Mouse (Mus musculus): ENCODE data around the gene Emc6. TPM values are rescaled to one million over a fixed set of nuclear protein-coding genes. Genes with fewer than 3 reads are reported as not detected.

Emc6 gene
- polyA plus RNA-seq, 1 experiment: 33.1 TPM

DNA sequence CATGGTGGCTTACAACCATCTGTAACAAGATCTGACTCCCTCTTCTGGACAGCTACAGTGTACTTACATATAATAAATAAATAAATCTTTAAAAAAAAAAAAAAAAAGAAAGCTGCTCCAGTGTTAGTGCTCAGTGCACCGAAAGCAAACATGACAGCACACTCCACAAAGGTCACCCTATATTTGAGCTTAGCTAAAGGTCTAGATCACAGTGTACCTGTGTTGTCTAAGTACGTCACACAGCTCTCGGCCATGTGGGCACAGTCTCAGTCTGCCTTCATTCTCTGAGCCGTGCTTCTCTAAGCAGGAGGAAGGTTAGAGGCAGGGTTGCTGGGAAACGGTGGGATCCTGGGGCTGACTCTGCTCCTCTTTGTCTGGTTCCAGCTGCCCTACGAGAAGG is 50.3 kb downstream of the Emc6 start:
- Histone ChIP-seq H3K36me3 (ENCODE audit: control insufficient read depth, insufficient read depth, low read length) (no peaks in the 10 kb centered on the region), H3K4me1 (ENCODE audit: control insufficient read depth, insufficient read depth, low read length) (peaks cover 2% of the 10 kb centered on the region; the same call in 1 of the 2 replicates), H3K27me3 (ENCODE audit: control insufficient read depth, insufficient read depth, low read length) (no peaks in the 10 kb centered on the region), H3K27ac (ENCODE audit: control insufficient read depth, insufficient read depth, low read depth, low read length) (no peak overlapping the region), H3K4me3 (ENCODE audit: control insufficient read depth, low read depth, low read length) (no peak overlapping the region)
- TF ChIP-seq CTCF (IDR thresholded peaks at IDR 0.05; ENCODE audit: control insufficient read depth, insufficient read depth, insufficient replicate concordance, low read depth, low read length) (no peak), POLR2A (IDR thresholded peaks at IDR 0.05; ENCODE audit: control insufficient read depth, low read depth, low read length) (no peak)

Other genes starting within 250 kb of the Emc6 start
- 4.8 and 4.9 TPM in 2 replicates for gene Atp2a3, start 215.9 kb downstream of the Emc6 start, polyA plus RNA-seq (2012; rRNA removed)
- gene P2rx1, start 177.9 kb downstream of the Emc6 start, polyA plus RNA-seq (2012; rRNA removed): 0.44 and 6.8 TPM in 2 replicates
- 0.96 and 1.1 TPM in 2 replicates for gene Camkk1, start 158.0 kb downstream of the Emc6 start, polyA plus RNA-seq (2012; rRNA removed)
- 1.6 and 1.8 TPM in 2 replicates for gene Ncbp3, start 129.3 kb downstream of the Emc6 start, polyA plus RNA-seq (2012; rRNA removed)
- 12.3 and 13.7 TPM in 2 replicates for gene Itgae, start 86.5 kb downstream of the Emc6 start, polyA plus RNA-seq (2012; rRNA removed)
- 256 and 297 TPM in 2 replicates for gene Haspin, start 38.7 kb downstream of the Emc6 start, polyA plus RNA-seq (2012; rRNA removed)
- 0.54 and 1.00 TPM in 2 replicates for gene P2rx5, start 16.6 kb downstream of the Emc6 start, polyA plus RNA-seq (2012; rRNA removed)
- gene Tax1bp3, start within 50 bp of the Emc6 start, polyA plus RNA-seq (2012; rRNA removed): 8.7 and 14.5 TPM in 2 replicates
- 17.8 and 18.3 TPM in 2 replicates for gene Ctns, start 22.0 kb upstream of the Emc6 start, polyA plus RNA-seq (2012; rRNA removed)
- gene Shpk, start 22.4 kb upstream of the Emc6 start, polyA plus RNA-seq (2012; rRNA removed): 1.8 and 2.0 TPM in 2 replicates
- gene Trpv1, start 57.3 kb upstream of the Emc6 start, polyA plus RNA-seq (2012; rRNA removed): 0.17 and 1.6 TPM in 2 replicates
- gene Trpv3, start 90.4 kb upstream of the Emc6 start, polyA plus RNA-seq (2012; rRNA removed): 0.04 and 0.05 TPM in 2 replicates
- gene Aspa, start 152.6 kb upstream of the Emc6 start, polyA plus RNA-seq (2012; rRNA removed): 3.1 and 3.6 TPM in 2 replicates
- 0.40 and 0.59 TPM in 2 replicates for gene Gm49340, start 152.7 kb upstream of the Emc6 start, polyA plus RNA-seq (2012; rRNA removed)
- gene Spata22, start 152.7 kb upstream of the Emc6 start, polyA plus RNA-seq (2012; rRNA removed): 6.1 and 8.5 TPM in 2 replicates
- 2.2 and 3.0 TPM in 2 replicates for gene Olfr20, start 173.7 kb upstream of the Emc6 start, polyA plus RNA-seq (2012; rRNA removed)
- 0.11 TPM in 1 of 2 replicates, not detected in the other for gene Olfr376, start 194.2 kb upstream of the Emc6 start, polyA plus RNA-seq (2012; rRNA removed)
- gene Olfr1, start 222.6 kb upstream of the Emc6 start, polyA plus RNA-seq (2012; rRNA removed): 0.12 TPM in 1 of 2 replicates, not detected in the other